Mouse (Mus musculus) midbrain, embryonic 13.5 days (tissue): ENCODE results near the gene Gm10488. TPM values are rescaled to one million over a fixed set of nuclear protein-coding genes. Genes with fewer than 3 reads are reported as not detected.
"Not testable (repeated sequence)": the region's sequence is repeated elsewhere in the genome, so short reads cannot be mapped to it uniquely, and the experiment has no call there.

Experiments used
- ATAC-seq: fragments of 200-750 bp; cut with Nextera tagmentation; 2 replicates; pipeline ENCODE4 v1.8.0; 2017; ENCODE audit warnings: mild to moderate bottlenecking, moderate TSS enrichment, moderate library complexity
- H3K27ac ChIP-seq: fragments of 300-500 bp; sonication (generic); 2 replicates; pipeline ENCODE4 v1.5.1; 2015; ENCODE audit warnings: inconsistent platforms, mild to moderate bottlenecking, moderate library complexity
- H3K27me3 ChIP-seq: fragments of 300-500 bp; sonication (generic); 2 replicates; pipeline ENCODE4 v1.6.1; 2015; ENCODE audit warnings: mild to moderate bottlenecking, inconsistent platforms
- H3K36me3 ChIP-seq: fragments of 300-500 bp; sonication (generic); 2 replicates; pipeline ENCODE4 v1.6.1; 2015; ENCODE audit warnings: mild to moderate bottlenecking, inconsistent platforms
- H3K4me1 ChIP-seq: fragments of 300-500 bp; sonication (generic); replicated peaks from 2 replicates; pipeline ENCODE4 v1.6.1; 2015; ENCODE audit warnings: inconsistent platforms
- H3K4me2 ChIP-seq: fragments of 300-500 bp; sonication (generic); replicated peaks from 2 replicates; pipeline ENCODE4 v1.6.1; 2015; ENCODE audit warnings: moderate library complexity, mild to moderate bottlenecking, inconsistent platforms
- H3K4me3 ChIP-seq: fragments of 300-500 bp; sonication (generic); replicated peaks from 2 replicates; pipeline ENCODE4 v1.5.1; 2015; ENCODE audit warnings: mild to moderate bottlenecking, inconsistent platforms
- H3K9ac ChIP-seq: fragments of 300-500 bp; sonication (generic); replicated peaks from 2 replicates; pipeline ENCODE4 v1.6.1; 2015; ENCODE audit warnings: mild to moderate bottlenecking, inconsistent platforms
- H3K9me3 ChIP-seq: fragments of 300-500 bp; sonication (generic); 2 replicates; pipeline ENCODE4 v1.6.1; 2016; ENCODE audit warnings: mild to moderate bottlenecking, inconsistent platforms
- WGBS: fragments of 180-500 bp; shearing (Covaris S2); methylation state at CpG from one replicate; pipeline ENCODE4 v1.1.7; 2015; 5-methylcytosine and 5-hydroxymethylcytosine counted together
- microRNA-seq: library from miRNA; unstranded; fragments of <30 nt; microRNA quantifications from one replicate; pipeline ENCODE4, GENCODE M21; 2016
- polyA plus RNA-seq: library from polyadenylated mRNA; unstranded; fragments of >200 nt; fragmentation: Nextera tagmentation; extraction: Ambion mirVana; gene quantifications from 2 replicates; pipeline ENCODE4 v1.2.1, GENCODE M21; 2015

Gene Gm10488
- not detected in 2 replicates for polyA plus RNA-seq

DNA sequence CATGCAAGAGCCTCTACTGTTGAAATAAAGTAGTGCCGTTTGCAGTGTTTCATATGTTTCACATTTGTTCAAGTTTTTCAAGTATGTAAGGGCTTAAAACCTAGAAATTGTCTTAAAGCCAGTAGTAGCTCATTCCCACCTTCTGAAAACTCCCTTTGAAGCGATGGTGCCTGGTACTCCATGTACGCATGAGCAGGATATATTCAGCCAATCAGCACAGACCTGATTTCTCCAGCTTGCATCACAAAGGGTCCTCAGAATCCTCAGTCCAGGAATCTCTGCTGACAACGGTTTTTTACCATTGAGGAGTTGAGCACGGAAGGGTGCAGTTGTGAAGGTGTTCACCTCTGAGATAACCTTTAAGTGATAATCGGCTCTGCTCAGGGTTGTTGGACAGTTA lies at the start of gene Gm10488:
TSS of gene Gm10488 (plus strand) at position 301 of the 400 bp plus-strand sequence.
- H3K27me3 ChIP-seq, H3K9me3 ChIP-seq, H3K4me2 ChIP-seq, H3K36me3 ChIP-seq, H3K27ac ChIP-seq, H3K4me1 ChIP-seq, ATAC-seq, H3K9ac ChIP-seq, H3K4me3 ChIP-seq: not testable (repeated sequence)
- no CpG with 5 or more reads among the region's 6 CpGs for WGBS

Small RNAs within 50 kb of the gene (microRNA-seq; reads per million reads assigned to microRNA genes)
- gene Gm44298 = not detected
